Mouse (Mus musculus) forebrain, embryonic 14.5 days (tissue): ENCODE measurements around the gene Tpd52l1. TPM values are rescaled to one million over a fixed set of nuclear protein-coding genes. Genes with fewer than 3 reads are reported as not detected.

Experiments
- ATAC-seq: fragments of 200-750 bp; cut with Nextera tagmentation; 2 replicates; pipeline ENCODE4 v1.8.0; 2017; ENCODE audit warnings: mild to moderate bottlenecking, moderate library complexity
- DNase-seq: peaks from one replicate; pipeline ENCODE4 v3.0.0-alpha.2; 2015; ENCODE audit warnings: low spot score
- H3K27ac ChIP-seq: fragments of 300-500 bp; sonication (generic); 2 replicates; pipeline ENCODE4 v1.5.1; 2014; ENCODE audit warnings: low read depth, mild to moderate bottlenecking, control low read depth, low read length, moderate library complexity
- H3K27me3 ChIP-seq: fragments of 300-500 bp; sonication (generic); replicated peaks from 2 replicates; pipeline ENCODE4 v1.6.1; 2014; ENCODE audit warnings: low read length, control low read depth, mixed read lengths; ENCODE audit not compliant: control insufficient read depth, insufficient read depth
- H3K36me3 ChIP-seq: fragments of 300-500 bp; sonication (generic); 2 replicates; pipeline ENCODE4 v1.6.1; 2014; ENCODE audit warnings: low read length, control low read depth; ENCODE audit not compliant: control insufficient read depth, insufficient read depth
- H3K4me1 ChIP-seq: fragments of 300-500 bp; sonication (generic); 2 replicates; pipeline ENCODE4 v1.6.1; 2014; ENCODE audit warnings: antibody characterized with exemption, low read length, control low read depth; ENCODE audit not compliant: control insufficient read depth, insufficient read depth
- H3K4me2 ChIP-seq: fragments of 300-500 bp; sonication (generic); 2 replicates; pipeline ENCODE4 v1.6.1; 2014; ENCODE audit warnings: mild to moderate bottlenecking, control low read depth, low read length
- H3K4me3 ChIP-seq: fragments of 300-500 bp; sonication (generic); 2 replicates; pipeline ENCODE4 v1.5.1; 2014; ENCODE audit warnings: low read depth, low read length, control low read depth
- H3K9ac ChIP-seq: fragments of 300-500 bp; sonication (generic); 2 replicates; pipeline ENCODE4 v1.6.1; 2014; ENCODE audit warnings: mild to moderate bottlenecking, low read length, control low read depth, moderate library complexity
- H3K9me3 ChIP-seq: fragments of 300-500 bp; sonication (generic); replicated peaks from 2 replicates; pipeline ENCODE4 v1.6.1; 2016; ENCODE audit warnings: low read length, control low read depth, mixed read lengths; ENCODE audit not compliant: control insufficient read depth
- WGBS: fragments of 180-500 bp; shearing (Covaris S2); extraction: QIAGEN DNeasy Blood & Tissue Kit; methylation state at CpG from one replicate; pipeline ENCODE4 v1.1.7; 2014; 5-methylcytosine and 5-hydroxymethylcytosine counted together
- polyA plus RNA-seq: library from polyadenylated mRNA; unstranded; fragments of >200 nt; fragmentation: Nextera tagmentation; extraction: Ambion mirVana; gene quantifications from 2 replicates; pipeline ENCODE4 v1.2.1, GENCODE M21; 2014

The Tpd52l1 gene
- polyA plus RNA-seq: 20.4 and 24.4 TPM in 2 replicates

- Histone ChIP-seq H3K9me3 (no peaks in the 10 kb centered on the region), H3K27ac (no peak within 1 kb of the TSS), H3K4me2 (peak within 1 kb of the TSS; percentile 79), H3K9ac (peak within 1 kb of the TSS; percentile 51), H3K4me3 (peak within 1 kb of the TSS; percentile 51), H3K27me3 (no peaks in the 10 kb centered on the region), H3K36me3 (no peaks in the 10 kb centered on the region), H3K4me1 (no peaks in the 10 kb centered on the region)
- DNase-seq (peak; percentile 87), ATAC-seq (peak; percentile 99)
- WGBS: 2% methylated on average over 59 of the region's 59 CpGs
These were observed at the start of gene Tpd52l1 for GRCm38 (mm10) chr10:31445291-31446124. TSS of gene Tpd52l1 (minus strand) at chr10:31445958.

DNA sequence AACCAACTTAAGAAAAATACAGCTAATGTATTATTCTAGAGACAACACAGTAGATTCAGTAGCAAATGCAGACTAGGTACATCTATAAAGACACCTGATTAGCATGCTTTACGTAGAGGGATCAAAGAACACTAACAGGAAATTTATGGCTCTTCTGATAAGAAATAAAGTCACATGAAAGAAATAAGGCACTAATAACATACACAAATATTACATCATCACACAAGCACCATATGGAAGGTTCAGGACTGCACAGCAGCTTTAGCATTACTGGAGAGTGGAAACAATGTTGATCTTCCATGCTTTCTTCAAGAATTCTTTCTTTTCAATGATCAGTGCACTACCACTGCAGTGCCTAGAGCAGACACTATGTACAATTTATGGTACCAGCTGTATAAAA lies 48.5 kb upstream of the Tpd52l1 start:
- no peak for ATAC-seq
- Histone ChIP-seq H3K9ac (no peak overlapping the region), H3K36me3 (no peaks in the 10 kb centered on the region), H3K9me3 (no peaks in the 10 kb centered on the region), H3K27me3 (no peaks in the 10 kb centered on the region), H3K27ac (no peak overlapping the region), H3K4me2 (no peak overlapping the region), H3K4me1 (no peaks in the 10 kb centered on the region), H3K4me3 (no peak overlapping the region)
- DNase-seq: no peak
- 98% methylated on average over 1 of the region's 1 CpGs for WGBS

DNA sequence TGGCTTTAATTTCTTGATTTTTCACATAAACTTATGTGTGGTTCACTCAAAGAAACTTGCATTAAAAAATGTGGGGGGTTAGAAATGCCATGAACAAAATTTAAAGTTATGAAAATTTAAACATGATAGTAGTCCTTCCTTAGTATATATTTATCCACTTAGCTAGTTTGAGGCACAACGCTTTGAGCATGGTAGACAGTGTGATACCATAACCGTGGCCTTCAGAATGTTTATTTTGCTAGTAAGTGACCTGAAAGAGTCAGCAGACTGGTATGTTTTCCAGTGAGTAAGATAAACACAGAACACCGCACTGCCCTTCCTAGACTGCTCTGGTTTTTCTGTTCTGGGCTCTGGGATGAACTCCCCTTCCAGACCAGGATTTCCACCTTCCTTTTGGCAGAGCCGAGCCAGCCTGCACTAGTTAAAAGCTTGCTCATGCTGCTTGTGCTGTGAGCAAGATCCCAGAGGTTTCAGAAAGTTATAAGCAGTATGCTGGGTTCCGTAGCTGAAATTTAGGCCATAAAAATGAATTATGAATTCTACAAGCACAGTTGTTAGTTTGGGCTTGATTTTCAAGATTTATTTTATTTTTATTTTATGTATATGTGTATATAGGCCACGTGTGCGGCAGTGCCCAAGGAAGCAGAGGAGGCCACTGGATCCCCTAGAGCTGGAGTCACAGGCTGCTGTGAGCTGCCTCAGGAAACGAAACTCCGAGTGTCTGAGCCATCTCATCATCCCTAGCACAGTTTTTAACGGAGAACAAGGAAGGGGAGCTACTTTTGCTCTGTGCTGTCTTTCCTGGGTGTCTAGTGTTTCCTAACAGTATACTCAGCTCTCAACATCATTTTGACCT lies 21.5 kb upstream of the Tpd52l1 start:
- Histone ChIP-seq H3K4me2 (no peak overlapping the region), H3K9ac (no peak overlapping the region), H3K27ac (no peak overlapping the region), H3K36me3 (no peaks in the 10 kb centered on the region), H3K4me1 (no peaks in the 10 kb centered on the region), H3K9me3 (no peaks in the 10 kb centered on the region), H3K4me3 (no peak overlapping the region), H3K27me3 (no peaks in the 10 kb centered on the region)
- 85% methylated on average over 10 of the region's 10 CpGs for WGBS
- ATAC-seq (no peak), DNase-seq (no peak)

DNA sequence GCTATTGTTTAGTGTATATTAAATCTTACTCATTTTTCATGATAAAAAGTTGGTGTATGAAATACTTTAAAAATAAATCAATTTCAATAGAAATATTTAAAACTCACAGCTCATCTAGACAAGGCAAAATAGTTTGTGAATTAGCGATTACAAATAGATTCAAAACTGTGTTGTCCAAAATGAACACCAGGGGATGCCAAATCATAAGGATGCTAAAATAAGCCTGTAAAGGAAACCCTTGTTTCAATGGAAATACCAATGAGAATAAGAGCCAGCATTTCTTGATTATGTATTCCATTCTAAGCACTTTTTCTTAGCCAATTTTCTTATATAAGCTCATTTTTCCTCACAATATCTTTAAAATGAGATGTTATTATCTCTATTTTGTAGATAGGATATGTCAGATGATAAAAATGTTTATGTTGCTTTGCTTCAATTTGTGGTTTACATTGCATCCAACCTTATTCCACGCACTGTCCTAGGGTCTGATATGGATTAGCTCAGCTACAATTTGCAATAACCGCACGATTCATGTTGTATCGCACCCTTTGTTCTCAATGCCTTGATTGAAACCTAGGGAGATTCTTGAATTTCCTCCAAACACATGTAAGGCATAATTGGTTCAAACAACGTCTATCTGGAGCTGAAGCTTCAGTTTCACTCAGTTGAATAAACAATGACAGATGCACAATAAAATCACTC lies 20.2 kb upstream of the Tpd52l1 start:
- Histone ChIP-seq H3K4me1 (no peaks in the 10 kb centered on the region), H3K4me2 (no peak overlapping the region), H3K9ac (no peak overlapping the region), H3K4me3 (no peak overlapping the region), H3K9me3 (no peaks in the 10 kb centered on the region), H3K27ac (no peak overlapping the region), H3K36me3 (no peaks in the 10 kb centered on the region), H3K27me3 (no peaks in the 10 kb centered on the region)
- DNase-seq (peak; percentile 80), ATAC-seq (peak; percentile 61)
- 78% methylated on average over 6 of the region's 6 CpGs for WGBS

DNA sequence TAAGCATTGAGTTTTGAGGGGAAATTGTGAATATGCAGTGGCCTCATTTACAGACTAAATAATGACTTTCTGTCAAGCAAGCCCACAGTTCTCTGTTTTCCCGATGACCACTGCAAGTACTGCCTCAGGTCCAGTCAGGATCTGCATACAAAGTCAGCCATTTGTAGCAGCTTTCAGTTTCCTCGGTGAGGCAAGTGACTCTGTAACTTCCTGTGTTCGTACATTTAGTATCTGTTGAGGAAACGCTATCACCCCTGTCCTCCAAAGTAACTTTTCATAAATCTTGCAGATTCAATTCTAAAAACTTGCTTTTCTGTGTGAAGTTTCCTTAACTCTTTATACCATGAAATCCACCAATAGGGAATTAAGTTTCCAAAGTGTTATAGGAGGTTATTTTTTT lies 19.7 kb upstream of the Tpd52l1 start:
- H3K4me2 ChIP-seq: no peak overlapping the region
- no peaks in the 10 kb centered on the region for H3K36me3 ChIP-seq
- H3K9ac ChIP-seq: no peak overlapping the region
- no peak overlapping the region for H3K27ac ChIP-seq
- WGBS: 86% methylated on average over 4 of the region's 4 CpGs
- ATAC-seq (no peak), DNase-seq (no peak)
- no peaks in the 10 kb centered on the region for H3K27me3 ChIP-seq
- H3K9me3 ChIP-seq: no peaks in the 10 kb centered on the region
- no peaks in the 10 kb centered on the region for H3K4me1 ChIP-seq
- H3K4me3 ChIP-seq: no peak overlapping the region

GRCm38 (mm10) chr10:31463044-31463443 lies 17.3 kb upstream of the Tpd52l1 start:
- Histone ChIP-seq H3K36me3 (no peaks in the 10 kb centered on the region), H3K4me2 (no peak overlapping the region), H3K4me1 (no peaks in the 10 kb centered on the region), H3K9ac (no peak overlapping the region), H3K27ac (no peak overlapping the region), H3K27me3 (no peaks in the 10 kb centered on the region), H3K9me3 (no peaks in the 10 kb centered on the region), H3K4me3 (no peak overlapping the region)
- ATAC-seq (no peak), DNase-seq (no peak)
- 97% methylated on average over 2 of the region's 2 CpGs for WGBS

DNA sequence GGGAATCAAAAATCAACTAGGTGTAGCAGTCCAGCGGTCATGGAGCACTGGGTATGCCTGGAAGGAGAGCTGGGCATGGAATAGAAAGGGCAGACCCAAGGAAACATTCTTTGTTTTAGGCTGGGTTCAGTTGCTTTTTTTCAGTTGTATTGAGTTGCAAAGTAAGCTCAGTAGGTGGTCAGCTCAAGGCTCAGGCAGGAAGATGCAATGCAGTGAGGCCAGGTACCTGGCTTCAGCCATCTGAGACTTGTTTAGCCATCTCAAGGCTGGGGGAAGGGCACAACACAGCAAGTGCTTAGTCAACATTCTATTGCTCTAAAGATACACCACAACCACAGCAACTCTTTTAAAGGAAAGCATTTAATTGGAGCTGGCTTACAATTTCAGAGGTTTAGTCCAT lies 11.0 kb upstream of the Tpd52l1 start:
- H3K36me3 ChIP-seq: no peaks in the 10 kb centered on the region
- no peak overlapping the region for H3K4me2 ChIP-seq
- 24% methylated on average over 1 of the region's 1 CpGs for WGBS
- H3K4me3 ChIP-seq: no peak overlapping the region
- ATAC-seq: no peak
- no peak overlapping the region for H3K9ac ChIP-seq
- no peak overlapping the region for H3K27ac ChIP-seq
- H3K9me3 ChIP-seq: no peaks in the 10 kb centered on the region
- H3K27me3 ChIP-seq: no peaks in the 10 kb centered on the region
- DNase-seq: no peak
- H3K4me1 ChIP-seq: no peaks in the 10 kb centered on the region

DNA sequence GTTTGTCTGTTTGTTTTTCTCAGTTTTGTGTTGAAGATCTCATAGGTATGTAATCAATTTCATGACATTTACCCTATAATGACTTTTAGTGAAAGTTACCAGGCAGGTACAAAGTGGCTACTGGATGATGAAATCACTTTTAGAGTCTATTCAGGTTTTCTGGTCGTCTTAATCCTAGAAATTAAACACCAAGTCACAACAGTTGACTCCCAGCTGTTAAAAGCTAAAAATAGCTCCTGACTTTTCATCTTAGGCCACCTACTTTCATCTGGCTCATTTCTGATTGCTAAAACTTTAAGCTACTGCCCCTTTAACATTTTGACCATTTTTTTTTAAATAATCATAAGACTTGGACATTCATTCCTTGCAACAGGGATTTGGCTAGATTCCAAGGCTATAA lies 1.3 kb upstream of the Tpd52l1 start:
- H3K27me3 ChIP-seq: no peaks in the 10 kb centered on the region
- 56% methylated on average over 1 of the region's 1 CpGs for WGBS

More for the DNA sequence above, 1.3 kb upstream of the Tpd52l1 start:
- H3K4me2 ChIP-seq: no peak overlapping the region
- ATAC-seq: no peak
- no peaks in the 10 kb centered on the region for H3K36me3 ChIP-seq
- no peak overlapping the region for H3K9ac ChIP-seq
- no peaks in the 10 kb centered on the region for H3K9me3 ChIP-seq
- H3K4me1 ChIP-seq: no peaks in the 10 kb centered on the region
- no peak overlapping the region for H3K4me3 ChIP-seq
- DNase-seq: no peak
- no peak overlapping the region for H3K27ac ChIP-seq
